Mouse (Mus musculus): ENCODE measurements around the gene 1810010D01Rik.
A peak's percentile ranks its signal among the peaks of the same experiment; 100 is the strongest.

1810010D01Rik gene

DNA sequence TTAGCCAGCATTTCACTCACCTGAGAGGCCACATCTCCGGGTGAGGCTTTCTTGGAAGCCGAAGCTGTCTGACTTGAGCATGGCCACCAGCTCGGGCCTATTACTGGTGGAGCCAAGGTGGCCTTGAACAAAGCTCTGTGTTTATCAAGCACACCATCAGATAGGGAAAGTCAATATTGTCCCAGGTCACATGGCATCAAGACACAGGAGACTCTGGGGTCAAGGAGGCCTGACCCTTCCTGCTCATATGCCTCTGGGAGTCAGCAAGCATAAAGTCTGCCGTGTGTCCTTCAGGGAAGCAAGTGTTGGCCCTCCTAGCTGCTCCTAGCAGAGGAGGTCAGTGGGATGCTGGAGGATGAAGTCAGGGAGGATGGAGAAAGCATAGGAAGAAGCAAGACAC, at the start of gene 1810010D01Rik:
1810010D01Rik (minus strand) TSS at position 114 of the 400 bp plus-strand sequence.
- DNase-seq (ENCODE audit: low read depth in 2 of 2, low spot score in 2 of 2): no peak

- no peak for DNase-seq (ENCODE audit: low read depth in 2 of 2, low spot score in 2 of 2)
Observed at GRCm38 (mm10) chr7:145256092-145256491, 48.2 kb upstream of the 1810010D01Rik start.

- no peak for DNase-seq (ENCODE audit: low read depth in 2 of 2, low spot score in 2 of 2)
Observed at GRCm38 (mm10) chr7:145253986-145254630, 46.2 kb upstream of the 1810010D01Rik start.

GRCm38 (mm10) chr7:145252715-145253476, 45.0 kb upstream of the 1810010D01Rik start:
- peak; percentile 7 to 12 for DNase-seq (ENCODE audit: low read depth in 2 of 2, low spot score in 2 of 2)

GRCm38 (mm10) chr7:145250225-145250624, 42.3 kb upstream of the 1810010D01Rik start:
- DNase-seq (ENCODE audit: low read depth in 2 of 2, low spot score in 2 of 2): no peak

GRCm38 (mm10) chr7:145248911-145249310, 41.0 kb upstream of the 1810010D01Rik start:
- DNase-seq (ENCODE audit: low read depth in 2 of 2, low spot score in 2 of 2): no peak

DNA sequence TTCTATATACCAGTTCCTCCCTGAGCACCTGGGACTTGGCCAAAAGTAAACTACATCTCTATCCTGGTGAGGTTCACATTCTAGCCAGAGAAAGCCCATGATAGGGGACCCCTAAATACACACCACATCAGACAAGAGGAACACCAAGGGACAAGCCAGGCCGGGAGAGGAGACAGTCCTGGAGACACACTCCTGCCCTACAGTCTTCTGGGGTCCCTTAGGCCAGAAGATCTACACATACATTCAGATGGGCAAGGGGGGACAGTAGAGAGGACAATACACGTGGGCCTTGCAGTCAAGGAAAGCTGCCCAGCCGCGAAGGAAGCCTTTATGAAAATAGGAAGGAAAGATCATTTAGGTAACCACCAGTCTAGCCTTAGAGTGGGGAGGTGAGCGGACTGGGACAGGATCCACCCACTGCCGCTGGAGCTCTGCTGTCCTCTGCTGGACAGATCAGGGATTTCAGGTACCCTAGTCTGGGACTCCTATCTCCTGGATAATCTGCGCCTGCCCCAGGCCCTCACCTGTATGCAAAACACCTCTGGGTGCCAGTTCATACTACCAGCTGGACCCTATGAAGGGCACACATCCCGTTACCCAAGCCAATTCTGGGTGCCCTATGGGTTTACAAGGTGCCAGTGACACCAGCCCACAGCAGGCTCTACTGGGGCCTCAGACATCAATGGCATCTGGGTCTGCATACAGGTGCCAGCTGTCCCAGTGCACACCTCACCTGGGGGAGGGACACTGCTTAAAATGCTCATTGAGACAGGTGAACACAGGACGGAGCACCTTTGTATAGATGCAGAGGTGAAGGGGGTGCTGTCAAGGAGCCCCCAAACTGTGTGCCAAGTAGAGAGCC, 35.2 kb upstream of the 1810010D01Rik start:
- peak; percentile 43 to 53 for DNase-seq (ENCODE audit: low read depth in 2 of 2, low spot score in 2 of 2)

DNA sequence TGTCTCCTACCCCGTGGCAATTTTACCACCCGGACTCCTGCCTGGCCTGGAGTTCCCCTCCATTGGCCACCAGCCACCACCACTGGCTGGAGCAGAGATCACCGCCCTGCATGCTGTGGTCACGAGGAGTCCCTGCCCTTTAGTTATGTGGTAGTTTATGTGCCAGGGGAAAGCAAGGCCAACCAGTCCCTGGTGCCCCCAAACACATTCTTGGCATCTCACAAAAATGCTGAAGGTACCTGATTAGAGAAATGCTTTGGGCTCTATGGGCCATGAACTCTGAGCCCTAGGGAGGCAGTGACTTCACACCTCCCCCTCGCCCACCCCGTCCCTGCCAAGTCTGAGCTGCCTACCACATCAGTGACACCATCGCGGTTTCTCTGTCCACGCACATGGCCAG, 34.1 kb upstream of the 1810010D01Rik start:
- DNase-seq (ENCODE audit: low read depth in 2 of 2, low spot score in 2 of 2): no peak

DNA sequence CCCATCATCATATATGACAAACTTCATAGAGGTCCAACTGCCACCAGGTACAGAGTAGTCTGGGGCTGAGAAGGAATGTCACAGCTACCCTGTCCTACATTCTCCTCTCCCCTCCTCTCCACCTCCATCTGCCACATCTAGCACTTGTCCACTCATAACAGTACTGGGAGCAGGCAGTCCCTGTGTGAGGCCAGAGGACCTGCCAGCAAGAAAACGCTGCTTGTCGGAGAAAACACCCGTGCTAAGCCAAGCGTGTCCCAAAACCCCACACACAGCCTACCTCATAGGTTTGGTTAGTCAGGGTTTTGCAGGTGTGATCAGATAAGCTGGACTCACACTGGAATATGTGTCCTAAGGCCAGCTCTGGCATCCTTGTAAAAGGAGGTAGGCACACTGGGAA, 33.0 kb upstream of the 1810010D01Rik start:
- DNase-seq (ENCODE audit: low read depth in 2 of 2, low spot score in 2 of 2): no peak

GRCm38 (mm10) chr7:145239736-145240505, 32.0 kb upstream of the 1810010D01Rik start:
- DNase-seq (ENCODE audit: low read depth in 2 of 2, low spot score in 2 of 2): no peak

- DNase-seq (ENCODE audit: low read depth in 2 of 2, low spot score in 2 of 2): no peak
Observed at GRCm38 (mm10) chr7:145239145-145239544, 31.2 kb upstream of the 1810010D01Rik start.

DNA sequence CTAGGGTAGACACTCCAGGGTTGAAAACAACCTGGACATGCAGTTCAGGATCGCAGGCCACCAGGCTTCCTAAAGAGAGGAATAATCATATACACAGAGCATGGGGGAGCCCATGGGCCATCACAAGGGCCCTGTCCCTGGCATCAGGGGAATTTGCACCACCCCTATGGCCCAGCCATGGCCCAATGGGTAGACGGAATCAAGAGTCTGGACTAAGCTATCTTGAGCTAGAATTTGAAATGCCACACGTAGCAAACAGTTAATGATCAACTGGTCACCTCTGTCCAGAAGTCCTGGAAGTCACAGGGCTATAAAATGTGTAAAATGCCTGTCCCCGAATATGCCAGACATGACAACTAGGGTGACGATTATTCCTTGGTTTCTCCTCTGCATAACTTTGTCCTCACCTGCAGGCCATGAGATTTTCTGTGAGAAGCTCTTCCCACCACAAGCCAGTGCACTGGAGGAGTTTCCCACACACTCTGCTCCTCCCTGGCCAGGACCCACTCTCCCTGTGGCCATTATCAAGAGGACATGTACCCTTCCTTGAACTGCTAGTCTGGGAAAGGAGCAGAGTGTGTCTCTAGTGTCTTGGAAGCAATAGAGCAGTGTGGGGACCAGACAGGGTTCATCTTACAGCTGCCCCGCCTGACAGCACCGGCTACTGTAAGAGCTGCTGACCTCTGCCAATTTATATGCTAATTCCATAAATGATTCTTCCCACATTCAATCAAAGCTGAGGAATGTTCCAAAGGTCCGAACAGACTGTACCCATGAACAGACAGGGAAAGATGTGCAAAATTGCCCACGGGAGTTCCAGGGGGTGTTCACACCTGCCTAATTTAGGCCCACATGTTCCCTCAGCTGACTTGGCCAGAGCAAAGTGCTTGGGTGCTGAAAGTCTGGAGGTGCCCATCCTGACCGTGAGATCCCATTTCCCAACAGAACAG, 27.2 kb upstream of the 1810010D01Rik start:
- no peak for DNase-seq (ENCODE audit: low read depth in 2 of 2, low spot score in 2 of 2)

GRCm38 (mm10) chr7:145231659-145232058, 23.7 kb upstream of the 1810010D01Rik start:
- DNase-seq (ENCODE audit: low read depth in 2 of 2, low spot score in 2 of 2): no peak

DNA sequence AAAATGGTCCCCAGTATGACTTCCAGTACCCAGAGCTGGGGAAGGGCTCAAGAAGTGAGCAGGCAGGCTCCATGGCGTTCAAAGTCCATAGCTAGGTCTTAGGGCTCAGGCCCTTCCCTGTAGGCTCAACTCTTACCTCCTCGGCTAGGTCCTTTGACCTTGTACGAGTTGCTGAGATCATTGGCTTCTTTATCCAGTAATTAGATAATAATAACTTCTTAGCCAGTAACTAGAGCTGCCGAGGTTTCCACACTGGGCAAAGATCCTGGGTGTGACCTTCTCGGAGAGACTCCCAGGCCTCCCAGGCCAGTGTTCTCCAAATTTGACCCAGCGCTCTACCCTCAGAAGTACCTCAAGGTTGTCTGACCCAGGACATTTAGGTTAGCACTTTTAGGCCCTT, 18.7 kb upstream of the 1810010D01Rik start:
- no peak for DNase-seq (ENCODE audit: low read depth in 2 of 2, low spot score in 2 of 2)

DNA sequence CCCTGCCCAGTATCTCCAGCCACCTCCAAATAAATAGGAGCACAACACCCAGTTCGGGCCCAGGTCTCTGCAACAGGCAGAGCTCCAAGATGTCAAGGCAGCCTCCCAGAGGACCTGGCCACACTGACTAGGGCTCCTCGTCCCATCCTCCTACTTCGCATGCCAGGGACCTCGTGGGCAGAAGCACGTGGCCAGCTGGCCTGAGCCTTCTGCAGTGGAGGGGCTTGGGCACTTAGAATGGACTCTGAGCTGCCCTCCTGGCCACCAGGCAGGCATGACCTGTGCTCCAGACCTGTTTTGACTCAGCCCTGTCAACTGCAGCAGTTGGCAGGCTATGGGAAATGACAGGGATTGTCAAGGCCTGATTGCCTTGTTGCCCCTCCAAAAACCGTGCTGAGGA, 17.7 kb upstream of the 1810010D01Rik start:
- no peak for DNase-seq (ENCODE audit: low read depth in 2 of 2, low spot score in 2 of 2)

DNA sequence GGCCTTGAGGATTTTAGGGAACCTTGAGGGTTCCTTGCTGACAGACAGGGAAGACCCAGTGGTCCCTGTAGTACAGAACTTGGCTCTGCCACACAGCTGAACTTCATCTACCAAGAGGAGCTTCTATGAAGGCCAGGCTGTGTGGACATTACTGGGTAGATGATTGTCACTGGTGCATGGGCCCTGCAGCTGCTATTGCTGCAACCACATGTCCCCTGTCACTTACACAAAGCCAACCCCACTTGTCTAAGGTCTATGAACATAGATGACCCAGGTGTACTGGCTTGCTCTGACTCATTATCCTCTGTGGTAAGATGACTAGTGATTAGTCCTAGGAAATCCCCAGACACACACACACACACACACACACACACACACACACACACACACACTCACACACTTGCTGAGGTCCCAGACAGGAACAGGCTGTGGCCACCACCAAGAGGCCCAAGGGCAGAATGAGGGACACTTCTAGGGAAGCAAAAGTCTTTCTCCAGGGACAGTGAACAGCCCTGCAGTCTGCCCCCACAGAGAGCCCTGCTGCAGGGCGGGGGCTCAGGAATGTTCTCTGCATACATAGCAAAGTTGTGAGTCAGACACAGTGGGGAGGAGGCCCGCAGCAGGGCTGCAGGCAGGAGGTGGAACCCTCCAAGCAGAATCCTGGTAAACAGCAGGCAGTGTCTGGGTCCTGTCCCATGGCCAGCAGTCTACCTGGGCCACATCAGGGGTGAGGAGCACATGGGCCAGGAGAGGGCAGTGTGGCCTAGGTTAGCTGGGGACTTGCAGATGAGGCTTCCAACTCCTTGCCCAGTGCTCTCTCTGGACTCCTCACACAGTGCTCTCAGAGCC, 14.1 kb upstream of the 1810010D01Rik start:
- no peak for DNase-seq (ENCODE audit: low read depth in 2 of 2, low spot score in 2 of 2)

GRCm38 (mm10) chr7:145221346-145221745, 13.4 kb upstream of the 1810010D01Rik start:
- DNase-seq (ENCODE audit: low read depth in 2 of 2, low spot score in 2 of 2): no peak

GRCm38 (mm10) chr7:145219420-145219831, 11.5 kb upstream of the 1810010D01Rik start:
- DNase-seq (ENCODE audit: low read depth in 2 of 2, low spot score in 2 of 2): no peak

- DNase-seq (ENCODE audit: low read depth in 2 of 2, low spot score in 2 of 2): no peak
Observed at GRCm38 (mm10) chr7:145216591-145216990, 8.7 kb upstream of the 1810010D01Rik start.

Measured in CD8-positive naive resting alpha-beta T cell, adult 2 months (primary cell).